18 mouse cellular contexts compared by ENCODE assay signal in the genomic region with DNA sequence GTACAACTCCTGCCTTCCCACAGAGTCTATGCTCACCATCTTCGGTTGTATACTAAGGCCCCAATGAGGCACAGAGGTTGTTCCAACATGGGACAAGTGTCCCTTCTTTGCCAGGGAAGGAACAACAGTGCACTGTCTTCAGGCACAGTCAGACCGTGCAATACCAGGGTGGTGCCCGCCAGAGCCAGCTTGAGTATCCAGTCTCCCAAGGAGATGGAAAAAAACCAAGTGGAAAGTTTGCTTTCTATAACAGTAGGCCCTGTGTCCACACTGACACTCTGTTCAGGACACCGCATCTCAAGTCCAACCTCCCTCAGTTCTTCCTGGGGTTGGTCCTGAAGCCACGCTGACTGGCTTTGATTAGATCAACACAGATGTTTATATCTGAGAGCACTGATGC.
DNase-seq lines count a peak whose midpoint lies in the region; ATAC-seq lines count a peak whose summit lies in the region.
"Had no signal": no experiment of that assay in that cellular context is flagged by ENCODE, and none has a peak within 500 bp of the region (broad histone marks: within the 10 kb centered on the region; RNA-seq: fewer than 3 reads in every experiment).

No protein-coding gene starts in this region.

- H3K27me3 ChIP-seq in heart, embryonic 12.5 days (replicated peaks): no peaks in the 10 kb centered on the region
- no peaks in the 10 kb centered on the region for H3K27me3 ChIP-seq in kidney, embryonic 15.5 days
- no peaks in the 10 kb centered on the region for H3K27me3 ChIP-seq in heart, embryonic 16.5 days (ENCODE audit: control insufficient read depth, insufficient read depth, low read length)
- H3K27me3 ChIP-seq: CH12.LX; hindbrain, embryonic 12.5 days; midbrain, embryonic 13.5 days had no signal

- H3K4me2 ChIP-seq in heart, embryonic 12.5 days: no peak overlapping the region
- no peak overlapping the region for H3K4me2 ChIP-seq in kidney, embryonic 15.5 days
- no peak overlapping the region for H3K4me2 ChIP-seq in heart, embryonic 16.5 days (ENCODE audit: low read depth, low read length)
- H3K4me2 ChIP-seq: hindbrain, embryonic 12.5 days; midbrain, embryonic 13.5 days had no signal

- H3K9ac ChIP-seq in heart, embryonic 12.5 days: no peak overlapping the region
- H3K9ac ChIP-seq in kidney, embryonic 15.5 days: no peak overlapping the region
- H3K9ac ChIP-seq in heart, embryonic 16.5 days (ENCODE audit: low read length): no peak overlapping the region; the same call in 1 of the 2 replicates
- H3K9ac ChIP-seq: hindbrain, embryonic 12.5 days; midbrain, embryonic 13.5 days had no signal

- no peak for DNase-seq in cerebellum, postnatal 36 days
- no peak for DNase-seq in heart, postnatal 25 days (ENCODE audit: low spot score)
- no peak for DNase-seq in kidney, postnatal 4 days
- DNase-seq in adrenal gland, postnatal 10 days: no peak
- DNase-seq: cerebellum, adult 11-12 months; gastrocnemius, postnatal 14 days; kidney, adult 18-20 months; kidney, postnatal 36 days; lung, adult 2 months; right cerebral cortex, adult 18-20 months; spleen, adult 18-20 months had no signal

- no peak overlapping the region for H3K4me3 ChIP-seq in heart, embryonic 12.5 days
- no peak overlapping the region for H3K4me3 ChIP-seq in kidney, embryonic 15.5 days (replicated peaks)
- no peak overlapping the region for H3K4me3 ChIP-seq in heart, embryonic 16.5 days (ENCODE audit: low read length)
- H3K4me3 ChIP-seq: hindbrain, embryonic 12.5 days; midbrain, embryonic 13.5 days had no signal

- intact Hi-C loops in heart, postnatal 25 days (cut with DNase I): no loop called here

- WGBS in heart, embryonic 12.5 days: 78% methylated on average over 5 of the region's 5 CpGs
- WGBS in kidney, embryonic 15.5 days: 67% methylated on average over 5 of the region's 5 CpGs
- WGBS in heart, embryonic 16.5 days: 73% methylated on average over 5 of the region's 5 CpGs

- peaks cover 70% of the 10 kb centered on the region for H3K4me1 ChIP-seq in heart, embryonic 12.5 days (replicated peaks)
- peaks cover 11% of the 10 kb centered on the region; the same call in 1 of the 2 replicates for H3K4me1 ChIP-seq in kidney, embryonic 15.5 days
- H3K4me1 ChIP-seq in heart, embryonic 16.5 days (ENCODE audit: control insufficient read depth, insufficient read depth, low read length): peaks cover 65% of the 10 kb centered on the region
- H3K4me1 ChIP-seq: hindbrain, embryonic 12.5 days; midbrain, embryonic 13.5 days had no signal

- H3K9me3 ChIP-seq in heart, embryonic 12.5 days (replicated peaks): no peaks in the 10 kb centered on the region
- no peaks in the 10 kb centered on the region for H3K9me3 ChIP-seq in kidney, embryonic 15.5 days (replicated peaks)
- no peaks in the 10 kb centered on the region for H3K9me3 ChIP-seq in heart, embryonic 16.5 days (replicated peaks; ENCODE audit: control insufficient read depth, low read length)
- H3K9me3 ChIP-seq: hindbrain, embryonic 12.5 days; midbrain, embryonic 13.5 days had no signal

- 0 out of 2 replicates have a peak, but pooled peaks have one; percentile 36 for ATAC-seq in cerebellum, adult (ENCODE audit: insufficient number of reproducible peaks, low FRiP score, low TSS enrichment)
- no peak for ATAC-seq in heart, embryonic 12.5 days (ENCODE audit: insufficient number of reproducible peaks, low FRiP score)
- 0 out of 2 replicates have a peak, but pooled peaks have one; percentile 12 for ATAC-seq in kidney, embryonic 15.5 days (replicated peaks; ENCODE audit: low FRiP score)
- no peak for ATAC-seq in heart, embryonic 16.5 days (replicated peaks; ENCODE audit: extremely low read depth, insufficient read depth, low FRiP score)
- ATAC-seq: midbrain, embryonic 13.5 days had no signal

- H3K36me3 ChIP-seq in heart, embryonic 12.5 days: no peaks in the 10 kb centered on the region
- H3K36me3 ChIP-seq in kidney, embryonic 15.5 days: no peaks in the 10 kb centered on the region
- no peaks in the 10 kb centered on the region for H3K36me3 ChIP-seq in heart, embryonic 16.5 days (ENCODE audit: control insufficient read depth, insufficient read depth)
- H3K36me3 ChIP-seq: hindbrain, embryonic 12.5 days; midbrain, embryonic 13.5 days had no signal

- H3K27ac ChIP-seq in heart, embryonic 12.5 days (ENCODE audit: poor library complexity, severe bottlenecking): peak overlapping the region; percentile 71
- H3K27ac ChIP-seq in kidney, embryonic 15.5 days: no peak overlapping the region
- peak overlapping the region; percentile 78 for H3K27ac ChIP-seq in heart, embryonic 16.5 days (ENCODE audit: low read length)
- H3K27ac ChIP-seq: hindbrain, embryonic 12.5 days; midbrain, embryonic 13.5 days had no signal

Comparison
In these comparisons a context has a peak if more than half of its experiments do, and no peak if none do; other contexts are left out.
1. ATAC-seq: peak in cerebellum, adult (single experiment) and kidney, embryonic 15.5 days (single experiment); none in heart, embryonic 12.5 days (single experiment) and heart, embryonic 16.5 days (single experiment).